Mouse (Mus musculus): ENCODE results near the gene Mbnl1.

Gene Mbnl1

GRCm38 (mm10) chr3:60608952-60609403 is 136.3 kb downstream of the Mbnl1 start:
- in situ Hi-C loops (cut with MseI, MboI) = no loop called here

GRCm38 (mm10) chr3:60611839-60612238 is 139.2 kb downstream of the Mbnl1 start:
- in situ Hi-C loops (cut with MseI, MboI) = no loop called here

- in situ Hi-C loops (cut with MseI, MboI) = no loop called here
These were observed 140.5 kb downstream of the Mbnl1 start for GRCm38 (mm10) chr3:60613121-60613520.

- in situ Hi-C loops (cut with MseI, MboI) = no loop called here
These were observed 141.9 kb downstream of the Mbnl1 start for GRCm38 (mm10) chr3:60614516-60614915.

GRCm38 (mm10) chr3:60615057-60615606 is 142.5 kb downstream of the Mbnl1 start:
- in situ Hi-C loops (cut with MseI, MboI) = no loop called here

GRCm38 (mm10) chr3:60615615-60616014 is 143.0 kb downstream of the Mbnl1 start:
- in situ Hi-C loops (cut with MseI, MboI) = no loop called here

- in situ Hi-C loops (cut with MseI, MboI) = no loop called here
These were observed 143.5 kb downstream of the Mbnl1 start for GRCm38 (mm10) chr3:60616147-60616546.

- in situ Hi-C loops (cut with MseI, MboI) = no loop called here
These were observed 145.0 kb downstream of the Mbnl1 start for GRCm38 (mm10) chr3:60617643-60618042.

- in situ Hi-C loops (cut with MseI, MboI) = no loop called here
These were observed 147.6 kb downstream of the Mbnl1 start for GRCm38 (mm10) chr3:60620236-60620635.

- in situ Hi-C loops (cut with MseI, MboI) = no loop called here
These were observed 158.6 kb downstream of the Mbnl1 start for GRCm38 (mm10) chr3:60631183-60631582.

GRCm38 (mm10) chr3:60631754-60632153 is 159.1 kb downstream of the Mbnl1 start:
- in situ Hi-C loops (cut with MseI, MboI) = no loop called here

- in situ Hi-C loops (cut with MseI, MboI) = no loop called here
These were observed 160.3 kb downstream of the Mbnl1 start for GRCm38 (mm10) chr3:60632796-60633466.

- in situ Hi-C loops (cut with MseI, MboI) = no loop called here
These were observed 165.9 kb downstream of the Mbnl1 start for GRCm38 (mm10) chr3:60638530-60638929.

- in situ Hi-C loops (cut with MseI, MboI) = no loop called here
These were observed 166.5 kb downstream of the Mbnl1 start for GRCm38 (mm10) chr3:60639135-60639534.

- in situ Hi-C loops (cut with MseI, MboI) = no loop called here
These were observed 169.6 kb downstream of the Mbnl1 start for GRCm38 (mm10) chr3:60642227-60642626.

- in situ Hi-C loops (cut with MseI, MboI) = no loop called here
These were observed 172.9 kb downstream of the Mbnl1 start for GRCm38 (mm10) chr3:60645531-60645930.

- in situ Hi-C loops (cut with MseI, MboI) = no loop called here
These were observed 175.7 kb downstream of the Mbnl1 start for GRCm38 (mm10) chr3:60648293-60648692.

GRCm38 (mm10) chr3:60660762-60661161 is 188.1 kb downstream of the Mbnl1 start:
- in situ Hi-C loops (cut with MseI, MboI) = no loop called here
